Mouse (Mus musculus) forebrain, embryonic 16.5 days (tissue): ENCODE measurements at regions not wholly inside any gene's neighbourhood (a gene's known extent, or its start where the extent isn't known, plus 50 kb on each side); places are given as distances from the start of the nearest gene placed in this dataset.

Experiments used
- ATAC-seq: fragments of 200-750 bp; cut with Nextera tagmentation; 2 replicates; pipeline ENCODE4 v1.8.0; 2017; ENCODE audit warnings: mild to moderate bottlenecking, moderate library complexity
- H3K27ac ChIP-seq: fragments of 300-500 bp; sonication (generic); 2 replicates; pipeline ENCODE4 v1.5.1; 2014; ENCODE audit warnings: low read length, control low read depth
- H3K27me3 ChIP-seq: fragments of 300-500 bp; sonication (generic); replicated peaks from 2 replicates; pipeline ENCODE4 v1.6.1; 2014; ENCODE audit warnings: low read length; ENCODE audit not compliant: control insufficient read depth, insufficient read depth
- H3K36me3 ChIP-seq: fragments of 300-500 bp; sonication (generic); 2 replicates; pipeline ENCODE4 v1.6.1; 2014; ENCODE audit not compliant: control insufficient read depth, insufficient read depth
- H3K4me1 ChIP-seq: fragments of 300-500 bp; sonication (generic); replicated peaks from 2 replicates; pipeline ENCODE4 v1.6.1; 2014; ENCODE audit warnings: low read length; ENCODE audit not compliant: control insufficient read depth, insufficient read depth
- H3K4me2 ChIP-seq: fragments of 300-500 bp; sonication (generic); 2 replicates; pipeline ENCODE4 v1.6.1; 2014; ENCODE audit warnings: mild to moderate bottlenecking, low read length, control low read depth
- H3K4me3 ChIP-seq: fragments of 300-500 bp; sonication (generic); replicated peaks from 2 replicates; pipeline ENCODE4 v1.5.1; 2014; ENCODE audit warnings: mild to moderate bottlenecking, low read length, control low read depth
- H3K9ac ChIP-seq: fragments of 300-500 bp; sonication (generic); replicated peaks from 2 replicates; pipeline ENCODE4 v1.6.1; 2014; ENCODE audit warnings: low read depth, low read length, control low read depth
- H3K9me3 ChIP-seq: fragments of 300-500 bp; sonication (generic); 2 replicates; pipeline ENCODE4 v1.6.1; 2016; ENCODE audit warnings: low read length; ENCODE audit not compliant: control insufficient read depth
- WGBS: fragments of 180-500 bp; shearing (Covaris S2); extraction: QIAGEN DNeasy Blood & Tissue Kit; methylation state at CpG from one replicate; pipeline ENCODE4 v1.1.7; 2014; 5-methylcytosine and 5-hydroxymethylcytosine counted together

DNA sequence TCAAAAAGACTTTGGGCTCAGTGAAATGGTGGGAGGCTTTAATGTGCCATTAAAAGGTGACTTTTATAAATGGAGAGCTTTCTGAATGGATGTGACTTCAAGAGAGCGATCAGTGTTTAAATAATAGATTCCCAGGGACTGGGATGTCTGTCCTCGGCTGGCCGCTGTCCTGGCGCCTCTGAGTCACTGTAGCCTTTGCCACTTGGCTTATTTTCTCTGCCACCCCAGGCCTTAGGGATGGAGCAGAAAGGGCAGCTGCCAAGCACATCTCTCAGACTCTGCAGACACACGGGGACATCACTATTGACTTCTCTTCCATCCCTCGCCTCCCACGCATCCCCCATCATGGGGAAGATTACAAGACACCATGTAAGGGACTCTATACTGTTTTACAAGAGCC lies 355.3 kb upstream of the Tbx3 start:
- Histone ChIP-seq H3K36me3 (no peaks in the 10 kb centered on the region), H3K4me1 (no peaks in the 10 kb centered on the region), H3K27me3 (no peaks in the 10 kb centered on the region), H3K27ac (no peak overlapping the region), H3K9ac (no peak overlapping the region), H3K4me2 (no peak overlapping the region), H3K9me3 (no peaks in the 10 kb centered on the region), H3K4me3 (no peak overlapping the region)
- 94% methylated on average over 7 of the region's 7 CpGs for WGBS
- no peak for ATAC-seq

GRCm38 (mm10) chr5:119317617-119318016 lies 352.9 kb upstream of the Tbx3 start:
- WGBS = 89% methylated on average over 11 of the region's 11 CpGs
- no peaks in the 10 kb centered on the region for H3K36me3 ChIP-seq

DNA sequence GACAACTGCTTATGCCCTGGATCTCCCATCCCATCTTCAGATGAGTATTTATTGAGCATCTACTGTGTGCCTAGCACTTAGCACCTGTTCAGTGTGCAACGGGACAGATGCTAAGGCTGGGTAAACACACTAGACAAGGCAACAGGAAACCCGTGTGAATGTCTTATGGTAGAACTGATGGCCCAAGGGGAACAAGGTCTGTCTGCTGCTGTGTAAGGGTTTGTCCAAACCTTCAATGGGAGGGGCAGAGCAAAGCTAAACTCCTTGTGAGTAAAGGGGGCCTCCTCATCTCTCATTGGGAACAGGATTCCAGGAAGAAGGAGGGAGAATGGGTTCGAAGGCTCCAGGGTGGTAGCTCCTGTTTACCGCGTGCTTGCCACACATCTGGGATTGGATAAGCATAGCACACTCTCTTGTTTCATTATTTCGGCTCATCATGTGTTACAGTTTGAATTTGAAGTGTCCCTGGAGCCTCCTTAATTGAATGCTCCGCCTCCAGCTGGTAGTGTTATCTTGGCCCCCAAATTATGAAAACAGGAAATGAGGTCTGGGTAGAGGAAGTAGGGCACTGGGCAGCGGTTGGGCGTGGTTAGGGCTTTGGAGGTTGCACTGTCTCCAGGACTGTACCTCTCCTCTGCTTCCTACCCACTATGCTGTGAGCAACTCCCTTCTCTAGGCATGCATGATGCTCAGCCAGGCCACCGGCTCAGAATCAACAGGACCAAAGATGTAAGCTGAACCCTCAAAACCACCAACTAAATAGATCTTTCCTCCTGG lies 348.9 kb upstream of the Tbx3 start:
- no peaks in the 10 kb centered on the region for H3K27me3 ChIP-seq
- H3K4me2 ChIP-seq = no peak overlapping the region
- H3K9ac ChIP-seq = no peak overlapping the region
- no peaks in the 10 kb centered on the region for H3K4me1 ChIP-seq
- ATAC-seq = no peak
- H3K4me3 ChIP-seq = no peak overlapping the region
- H3K9me3 ChIP-seq = no peaks in the 10 kb centered on the region
- H3K36me3 ChIP-seq = no peaks in the 10 kb centered on the region
- WGBS = 85% methylated on average over 10 of the region's 10 CpGs
- H3K27ac ChIP-seq = no peak overlapping the region

More at GRCm38 (mm10) chr5:119317617-119318016, 352.9 kb upstream of the Tbx3 start:
- Histone ChIP-seq H3K9ac (no peak overlapping the region), H3K27ac (no peak overlapping the region), H3K4me1 (no peaks in the 10 kb centered on the region), H3K9me3 (no peaks in the 10 kb centered on the region), H3K27me3 (no peaks in the 10 kb centered on the region), H3K4me2 (no peak overlapping the region), H3K4me3 (no peak overlapping the region)
- ATAC-seq = no peak

GRCm38 (mm10) chr5:119322411-119322810 lies 348.1 kb upstream of the Tbx3 start:
- H3K27ac ChIP-seq = no peak overlapping the region
- H3K9me3 ChIP-seq = no peaks in the 10 kb centered on the region
- no peaks in the 10 kb centered on the region for H3K36me3 ChIP-seq
- WGBS = 17% methylated on average over 13 of the region's 13 CpGs
- H3K4me2 ChIP-seq = no peak overlapping the region
- H3K4me3 ChIP-seq = no peak overlapping the region
- H3K9ac ChIP-seq = no peak overlapping the region
- no peaks in the 10 kb centered on the region for H3K27me3 ChIP-seq
- ATAC-seq = no peak
- H3K4me1 ChIP-seq = no peaks in the 10 kb centered on the region

- Histone ChIP-seq H3K36me3 (no peaks in the 10 kb centered on the region), H3K4me1 (no peaks in the 10 kb centered on the region), H3K27ac (no peak overlapping the region), H3K9me3 (no peaks in the 10 kb centered on the region), H3K27me3 (no peaks in the 10 kb centered on the region), H3K4me3 (no peak overlapping the region), H3K9ac (no peak overlapping the region), H3K4me2 (no peak overlapping the region)
- ATAC-seq = no peak
- 87% methylated on average over 13 of the region's 13 CpGs for WGBS
Measured at GRCm38 (mm10) chr5:119325681-119326255, 344.7 kb upstream of the Tbx3 start.

- no peak overlapping the region for H3K4me2 ChIP-seq
- H3K4me1 ChIP-seq = no peaks in the 10 kb centered on the region
- WGBS = 92% methylated on average over 8 of the region's 8 CpGs
- H3K9me3 ChIP-seq = no peaks in the 10 kb centered on the region
- H3K27ac ChIP-seq = no peak overlapping the region
- no peaks in the 10 kb centered on the region for H3K36me3 ChIP-seq
- no peak overlapping the region for H3K4me3 ChIP-seq
- no peak for ATAC-seq
- H3K27me3 ChIP-seq = no peaks in the 10 kb centered on the region
- no peak overlapping the region for H3K9ac ChIP-seq
Measured at GRCm38 (mm10) chr5:119326895-119327294, 343.6 kb upstream of the Tbx3 start.

GRCm38 (mm10) chr5:119328971-119329370 lies 341.5 kb upstream of the Tbx3 start:
- H3K4me2 ChIP-seq = no peak overlapping the region
- H3K4me3 ChIP-seq = no peak overlapping the region
- no peak overlapping the region for H3K27ac ChIP-seq
- H3K9ac ChIP-seq = no peak overlapping the region
- no peaks in the 10 kb centered on the region for H3K27me3 ChIP-seq
- WGBS = 91% methylated on average over 7 of the region's 7 CpGs
- no peaks in the 10 kb centered on the region for H3K36me3 ChIP-seq
- no peaks in the 10 kb centered on the region for H3K4me1 ChIP-seq
- ATAC-seq = no peak
- no peaks in the 10 kb centered on the region for H3K9me3 ChIP-seq

DNA sequence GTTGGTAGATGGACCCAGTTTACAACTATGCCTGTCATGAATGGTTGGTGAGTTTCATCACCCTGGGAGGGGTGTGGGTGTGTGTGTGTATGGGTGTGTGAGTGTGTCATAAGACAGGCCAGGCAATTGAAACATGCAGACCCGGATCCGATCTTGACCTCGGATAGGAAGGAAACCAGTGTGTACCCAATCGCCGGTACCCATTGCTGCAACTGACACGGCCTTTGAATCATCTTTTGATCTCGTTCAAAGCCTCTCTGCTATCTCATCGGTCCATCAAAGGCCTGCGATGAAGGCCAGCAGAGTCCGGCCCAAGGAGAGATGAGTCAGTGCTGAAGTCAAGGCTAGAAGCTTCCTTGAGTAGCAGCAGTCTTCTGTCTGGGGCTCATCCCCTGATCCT lies 341.1 kb upstream of the Tbx3 start:
- Histone ChIP-seq H3K9ac (no peak overlapping the region), H3K9me3 (no peaks in the 10 kb centered on the region), H3K4me3 (no peak overlapping the region), H3K4me2 (no peak overlapping the region), H3K27me3 (no peaks in the 10 kb centered on the region), H3K27ac (no peak overlapping the region), H3K36me3 (no peaks in the 10 kb centered on the region), H3K4me1 (no peaks in the 10 kb centered on the region)
- 94% methylated on average over 10 of the region's 10 CpGs for WGBS
- ATAC-seq = no peak

- no peaks in the 10 kb centered on the region for H3K9me3 ChIP-seq
- no peak overlapping the region for H3K27ac ChIP-seq
- H3K27me3 ChIP-seq = no peaks in the 10 kb centered on the region
- H3K4me1 ChIP-seq = no peaks in the 10 kb centered on the region
- H3K4me2 ChIP-seq = no peak overlapping the region
- no peak for ATAC-seq
- H3K4me3 ChIP-seq = no peak overlapping the region
- H3K36me3 ChIP-seq = no peaks in the 10 kb centered on the region
- 80% methylated on average over 6 of the region's 6 CpGs for WGBS
- no peak overlapping the region for H3K9ac ChIP-seq
Measured at GRCm38 (mm10) chr5:119329860-119330259, 340.6 kb upstream of the Tbx3 start.
